Mouse (Mus musculus) B cell, adult 67 days (primary cell): ENCODE results near the gene Pex5. TPM values are rescaled to one million over a fixed set of nuclear protein-coding genes. Genes with fewer than 3 reads are reported as not detected.

Experiments used
- total RNA-seq, 2 experiments: library from RNA; stranded (reverse); gene quantifications; 4 replicates each; pipeline ENCODE4 v1.2.4; 2023

The Pex5 gene
- total RNA-seq = 10 to 100 TPM; 45.0 to 45.4 TPM

GRCm38 (mm10) chr6:124414927-124415325 is at the start of gene Pex5:
TSS of gene Pex5 (minus strand) at chr6:124415067.

Other genes starting within 250 kb of the Pex5 start
- not detected for gene Vmn2r27, start 183.2 kb downstream of the Pex5 start, total RNA-seq
- 1 to 10 TPM; 1.0 to 2.9 TPM for gene Cd163, start 110.4 kb downstream of the Pex5 start, total RNA-seq
- 1 to 10 TPM; 1.3 to 3.7 TPM for gene Clstn3, start 49.7 kb upstream of the Pex5 start, total RNA-seq
- not detected for gene C1rl, start 78.0 kb upstream of the Pex5 start, total RNA-seq
- under 1 TPM in 1 of 2 experiments, not detected in 1; 0.30 TPM for gene C1ra, start 97.3 kb upstream of the Pex5 start, total RNA-seq
- under 1 TPM in 1 of 2 experiments, not detected in 1; 0.83 TPM for gene C1s1, start 127.3 kb upstream of the Pex5 start, total RNA-seq
- gene C1rb, start 155.2 kb upstream of the Pex5 start, total RNA-seq = not detected
- not detected for gene C1s2, start 221.0 kb upstream of the Pex5 start, total RNA-seq
- 10 to 100 TPM; 55.1 to 60.9 TPM for gene Lpcat3, start 248.0 kb upstream of the Pex5 start, total RNA-seq